Mouse (Mus musculus) bone marrow, adult 2 months (tissue): Measurements from ENCODE around the gene Glis1. TPM values are rescaled to one million over a fixed set of nuclear protein-coding genes. Genes with fewer than 3 reads are reported as not detected.

Experiments used
- H3K27ac ChIP-seq: fragments of 200-500 bp; 2 replicates; pipeline ENCODE4 v1.5.1; 2012; ENCODE audit warnings: low read depth, mild to moderate bottlenecking, control low read depth, inconsistent platforms, low read length; ENCODE audit not compliant: control insufficient read depth, poor library complexity, insufficient read depth
- H3K4me1 ChIP-seq: fragments of 200-500 bp; 2 replicates; pipeline ENCODE4 v1.6.1; 2011; ENCODE audit warnings: low read length; ENCODE audit not compliant: control insufficient read depth, insufficient read depth
- H3K4me3 ChIP-seq: fragments of 200-500 bp; replicated peaks from 2 replicates; pipeline ENCODE3; 2011; ENCODE audit warnings: mild to moderate bottlenecking, low read depth, low read length, control low read depth; ENCODE audit not compliant: control insufficient read depth
- CTCF ChIP-seq: fragments of 200-500 bp; IDR thresholded peaks from 2 replicates; pipeline ENCODE4 v1.5.1; 2011; ENCODE audit warnings: low read length, control low read depth; ENCODE audit not compliant: control insufficient read depth, insufficient read depth
- POLR2A ChIP-seq: fragments of 200-500 bp; IDR thresholded peaks from 2 replicates; pipeline ENCODE4 v1.6.1; 2011; ENCODE audit warnings: low read depth, mild to moderate bottlenecking, control low read depth, low read length, borderline replicate concordance; ENCODE audit not compliant: control insufficient read depth
- WGBS: fragments of 180-500 bp; shearing (Covaris S2); methylation state at CpG from one replicate; pipeline ENCODE4 v1.1.7; 2018; 5-methylcytosine and 5-hydroxymethylcytosine counted together
- polyA plus RNA-seq: library from polyadenylated mRNA; stranded (reverse); fragments of >200 nt; gene quantifications from 2 replicates; pipeline ENCODE4 v1.2.4, GENCODE M21; 2011; ENCODE audit warnings: low replicate concordance; ENCODE audit not compliant: missing spikeins, insufficient read depth, insufficient read length

The Glis1 gene
- polyA plus RNA-seq, 1 experiment, result not detected

DNA sequence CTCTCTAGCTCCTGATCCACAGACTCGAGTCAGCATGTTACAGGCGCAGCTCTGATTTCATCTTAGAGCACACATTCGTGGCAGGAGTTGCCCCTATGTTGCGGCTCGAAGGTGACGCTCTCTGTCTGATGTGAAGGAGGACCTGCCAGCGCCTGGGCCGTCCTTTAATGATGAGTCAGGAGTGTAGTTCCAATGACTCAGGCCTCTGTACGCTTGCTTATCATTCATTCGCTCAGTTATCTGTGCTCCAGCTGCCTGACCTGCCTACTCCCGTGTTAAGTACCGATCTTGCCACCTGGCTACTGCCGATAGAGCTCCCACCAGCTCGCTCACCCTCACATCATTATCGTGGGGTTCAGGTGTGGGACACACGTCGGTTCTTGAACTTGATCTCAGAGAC is 24.5 kb downstream of the Glis1 start:
- no peak overlapping the region for H3K27ac ChIP-seq
- 76% methylated on average over 17 of the region's 17 CpGs for WGBS
- no peak overlapping the region for H3K4me3 ChIP-seq
- no peak for TF ChIP-seq CTCF
- no peak for TF ChIP-seq POLR2A
- no peaks in the 10 kb centered on the region for H3K4me1 ChIP-seq

DNA sequence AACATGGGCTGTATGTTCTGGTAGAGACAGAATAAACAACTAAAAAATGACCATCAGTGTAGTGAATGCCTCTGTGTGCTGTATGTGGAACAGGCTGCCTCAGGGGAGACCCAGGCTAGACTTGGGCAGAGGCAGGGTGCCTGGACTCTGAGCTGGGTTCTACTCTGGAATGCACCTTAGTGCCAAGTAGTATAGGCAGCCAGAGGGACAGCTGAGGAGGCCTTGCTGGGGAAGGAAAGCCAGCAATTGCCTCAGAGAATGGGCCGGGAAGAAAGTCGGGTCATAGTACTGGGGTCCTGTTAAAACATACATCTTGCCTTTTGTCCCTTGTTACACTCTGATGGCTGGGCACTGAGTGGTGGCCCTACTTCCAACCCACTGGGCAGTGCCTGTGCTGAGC is 25.1 kb downstream of the Glis1 start:
- 80% methylated on average over 2 of the region's 2 CpGs for WGBS
- no peaks in the 10 kb centered on the region for H3K4me1 ChIP-seq
- no peak overlapping the region for H3K4me3 ChIP-seq
- H3K27ac ChIP-seq, result no peak overlapping the region
- TF ChIP-seq CTCF (no peak), POLR2A (no peak)

DNA sequence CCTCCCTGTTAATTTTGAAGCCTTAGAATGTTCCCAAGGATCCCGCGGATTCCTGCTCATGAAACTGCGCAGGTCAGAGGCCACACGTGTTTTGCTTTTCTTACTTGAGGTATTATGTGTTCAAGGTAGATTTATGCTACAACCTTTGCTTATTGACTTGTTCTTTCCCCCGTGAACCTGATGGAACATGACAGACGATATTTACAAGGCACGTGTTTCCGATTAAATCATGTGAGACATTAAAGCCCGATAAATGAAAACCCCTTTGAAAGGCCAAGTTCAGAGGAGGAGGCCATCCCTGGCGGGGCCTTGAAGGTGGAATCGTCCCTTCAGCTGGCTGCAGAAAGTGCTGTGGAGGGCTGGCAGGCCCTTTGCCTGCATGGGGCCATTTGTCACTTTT is 26.1 kb downstream of the Glis1 start:
- WGBS, result 90% methylated on average over 11 of the region's 11 CpGs
- H3K4me3 ChIP-seq, result no peak overlapping the region
- H3K4me1 ChIP-seq, result no peaks in the 10 kb centered on the region
- TF ChIP-seq POLR2A, result no peak
- TF ChIP-seq CTCF, result no peak
- H3K27ac ChIP-seq, result no peak overlapping the region

DNA sequence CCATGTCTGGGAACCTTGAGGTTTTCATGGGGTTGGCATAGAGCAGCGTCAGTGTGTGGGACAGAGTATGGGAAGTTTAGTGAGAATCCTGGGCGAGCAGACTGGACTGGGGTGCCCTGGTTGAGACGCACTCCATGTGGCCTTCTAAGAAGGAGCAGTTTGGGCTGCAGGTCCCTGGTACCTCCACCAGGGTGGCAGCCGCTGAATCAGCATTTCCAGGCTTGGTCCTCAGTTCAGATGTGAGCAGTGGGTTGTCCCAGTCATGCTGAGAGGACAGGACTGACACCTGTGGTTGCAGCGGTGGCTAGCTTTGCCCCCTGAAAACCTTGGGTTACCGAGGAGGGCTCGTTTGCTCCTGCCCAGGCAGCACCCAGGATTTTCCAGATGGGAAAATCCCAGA is 33.4 kb downstream of the Glis1 start:
- Histone ChIP-seq H3K4me1 (no peaks in the 10 kb centered on the region), H3K4me3 (no peak overlapping the region), H3K27ac (no peak overlapping the region)
- TF ChIP-seq CTCF, result no peak
- TF ChIP-seq POLR2A, result no peak
- 71% methylated on average over 7 of the region's 7 CpGs for WGBS

DNA sequence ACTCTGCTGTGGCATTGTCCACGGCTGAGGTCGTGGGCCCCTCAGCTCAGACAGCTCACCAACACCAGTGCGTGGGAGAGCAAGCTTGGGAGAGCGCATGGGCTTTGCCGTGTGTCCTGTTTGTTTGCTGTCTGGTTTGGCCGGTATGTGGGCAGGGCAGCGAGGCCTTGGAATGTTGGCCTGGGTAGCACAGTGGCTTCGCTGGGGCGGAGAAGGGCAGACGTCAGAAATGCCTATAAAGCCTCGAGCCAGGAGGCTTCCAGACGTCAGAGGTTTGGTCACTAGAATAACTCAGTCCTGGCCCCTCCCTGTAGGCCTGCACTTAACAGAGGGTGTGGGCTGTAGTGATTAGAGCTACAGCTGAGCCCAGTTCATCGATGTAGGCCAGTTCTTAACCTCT is 33.9 kb downstream of the Glis1 start:
- Histone ChIP-seq H3K4me1 (no peaks in the 10 kb centered on the region), H3K27ac (no peak overlapping the region), H3K4me3 (no peak overlapping the region)
- TF ChIP-seq CTCF (no peak), POLR2A (no peak)
- 75% methylated on average over 13 of the region's 13 CpGs for WGBS

DNA sequence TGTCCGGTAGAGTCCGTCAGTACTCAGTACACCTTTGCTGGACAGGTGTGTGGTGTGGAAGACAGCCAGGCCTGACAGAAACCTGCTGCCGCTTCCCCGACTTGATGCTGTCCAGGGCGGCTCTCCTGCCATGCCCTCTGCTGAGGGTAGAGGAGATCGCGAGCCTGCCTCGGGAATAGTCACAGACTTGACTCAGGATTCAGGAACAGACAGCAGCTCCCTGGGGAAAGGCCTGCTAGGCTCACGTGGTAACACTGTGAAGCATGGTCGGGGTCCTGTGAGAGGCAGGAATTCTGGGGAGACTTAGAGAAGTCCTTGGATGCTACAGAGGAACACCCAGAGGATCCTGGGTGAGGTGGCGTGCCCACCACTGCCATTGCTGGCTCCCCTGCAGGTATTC is 34.4 kb downstream of the Glis1 start:
- Histone ChIP-seq H3K27ac (no peak overlapping the region), H3K4me1 (no peaks in the 10 kb centered on the region), H3K4me3 (no peak overlapping the region)
- TF ChIP-seq CTCF, result no peak
- no peak for TF ChIP-seq POLR2A
- 70% methylated on average over 11 of the region's 11 CpGs for WGBS

DNA sequence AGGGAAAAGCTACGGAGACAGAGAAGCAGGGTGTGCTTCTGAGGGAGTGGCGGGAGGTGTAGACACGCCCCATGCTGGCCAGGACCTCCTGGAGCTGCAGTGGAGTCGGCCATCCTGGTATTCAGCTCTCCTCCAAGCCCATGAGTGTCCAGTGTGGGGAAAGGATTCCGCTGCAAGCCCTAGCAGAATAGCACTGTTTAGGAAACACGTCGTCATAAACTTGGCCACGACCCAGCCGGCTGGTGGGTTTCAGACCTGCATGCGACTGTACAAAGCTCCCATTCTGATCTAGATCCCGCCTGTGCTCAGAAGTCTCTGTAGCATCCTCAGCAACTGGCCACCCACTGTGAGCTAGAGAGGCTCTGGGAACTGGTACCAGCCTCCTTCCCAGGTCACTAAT is 41.9 kb downstream of the Glis1 start:
- TF ChIP-seq CTCF (no peak), POLR2A (no peak)
- no peaks in the 10 kb centered on the region for H3K4me1 ChIP-seq
- WGBS, result 65% methylated on average over 11 of the region's 11 CpGs
- no peak overlapping the region for H3K27ac ChIP-seq
- H3K4me3 ChIP-seq, result no peak overlapping the region

DNA sequence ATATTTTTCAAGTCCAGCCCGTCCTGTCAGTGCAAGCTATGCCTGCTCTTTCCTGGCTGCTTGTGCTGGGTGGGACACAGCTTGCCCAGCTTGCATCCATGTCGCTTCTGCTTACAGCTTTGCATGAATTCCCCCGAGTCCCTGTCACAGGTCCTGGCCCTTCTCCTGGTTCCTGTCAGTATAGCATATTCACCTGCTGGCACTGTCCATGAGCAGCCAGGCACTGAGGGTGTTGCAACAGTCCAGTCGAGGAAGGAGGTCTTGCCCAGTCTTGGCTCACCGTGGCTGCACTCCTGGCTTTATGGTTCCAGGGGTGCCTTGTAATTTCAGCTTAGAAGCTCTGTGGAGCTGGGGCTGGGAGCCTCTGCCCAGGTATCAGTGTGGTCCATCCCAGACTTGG is 44.6 kb downstream of the Glis1 start:
- no peak overlapping the region for H3K4me3 ChIP-seq
- no peaks in the 10 kb centered on the region for H3K4me1 ChIP-seq
- WGBS, result 57% methylated on average over 5 of the region's 5 CpGs
- H3K27ac ChIP-seq, result no peak overlapping the region
- TF ChIP-seq POLR2A (no peak), CTCF (no peak)

DNA sequence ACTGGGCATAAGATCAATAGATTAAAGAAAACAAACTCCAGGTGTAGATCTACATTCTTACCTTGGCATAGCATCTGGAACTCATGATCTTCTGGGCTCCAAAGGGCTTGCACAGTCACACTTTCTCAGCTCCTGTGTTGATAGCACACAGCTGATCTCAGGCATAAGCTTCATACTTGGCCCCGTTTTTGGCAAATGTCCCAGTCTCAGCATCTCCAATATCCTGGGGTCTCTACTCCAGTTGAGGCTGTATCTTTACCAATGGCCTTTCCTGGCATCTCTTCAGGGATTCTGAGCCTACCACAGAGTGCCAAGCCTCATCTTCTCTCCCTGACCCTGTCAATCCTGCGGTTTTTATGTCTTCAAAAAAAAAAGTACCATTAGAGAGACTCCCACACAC is 48.1 kb downstream of the Glis1 start:
- TF ChIP-seq CTCF (no peak), POLR2A (no peak)
- no peak overlapping the region for H3K27ac ChIP-seq
- 70% methylated on average over 2 of the region's 2 CpGs for WGBS
- H3K4me3 ChIP-seq, result no peak overlapping the region
- H3K4me1 ChIP-seq, result no peaks in the 10 kb centered on the region

DNA sequence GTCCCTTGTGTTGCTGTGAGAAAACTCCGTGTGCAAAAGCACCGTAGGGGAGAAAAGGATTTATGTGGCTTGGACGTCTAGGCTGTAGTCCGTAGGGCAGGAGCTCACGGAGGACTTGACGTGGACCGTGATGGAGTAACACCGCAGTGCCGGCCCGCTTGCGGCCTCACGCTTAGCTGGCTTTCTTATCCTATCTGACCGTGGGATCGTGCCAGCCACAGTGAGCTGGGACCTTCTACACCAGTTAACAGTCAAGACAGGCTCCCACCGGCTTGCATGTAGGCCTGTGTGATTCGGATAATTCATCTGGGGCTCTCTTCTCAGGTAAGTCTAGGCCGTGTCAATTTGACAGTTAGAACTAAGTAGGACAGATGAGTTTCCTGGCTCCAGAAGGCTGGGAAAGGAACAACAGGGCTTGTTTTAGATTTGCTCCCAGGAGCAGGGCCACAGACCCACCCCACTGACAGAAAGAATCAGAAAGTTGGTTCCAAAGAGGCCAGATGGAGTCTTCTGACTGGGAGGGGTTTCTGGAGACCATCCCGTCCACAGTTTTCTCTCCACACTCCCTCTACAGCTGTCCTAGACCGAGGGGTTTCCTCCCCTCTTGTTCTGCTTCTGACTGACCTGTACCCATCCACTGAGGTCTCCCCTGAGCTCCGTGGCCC is 49.3 kb downstream of the Glis1 start:
- no peak overlapping the region for H3K4me3 ChIP-seq
- H3K4me1 ChIP-seq, result no peaks in the 10 kb centered on the region
- TF ChIP-seq CTCF (no peak), POLR2A (no peak)
- WGBS, result 84% methylated on average over 20 of the region's 20 CpGs
- H3K27ac ChIP-seq, result no peak overlapping the region
